Mouse (Mus musculus): ENCODE data around the gene Selenow. TPM values are rescaled to one million over a fixed set of nuclear protein-coding genes. Genes with fewer than 3 reads are reported as not detected.

The Selenow gene
- total RNA-seq, 2 experiments from 2014 or later, result 186 to 204 TPM

GRCm38 (mm10) chr7:15907971-15908590, 14.1 kb downstream of the Selenow start:
- DNase-seq (ENCODE audit: low spot score in 2 of 2), result no peak

- no peak for DNase-seq (ENCODE audit: low spot score in 2 of 2)
Measured at GRCm38 (mm10) chr7:15906602-15907001, 15.6 kb downstream of the Selenow start.

GRCm38 (mm10) chr7:15905861-15906260, 16.3 kb downstream of the Selenow start:
- no peak for DNase-seq (ENCODE audit: low spot score in 2 of 2)

GRCm38 (mm10) chr7:15901366-15902048, 20.7 kb downstream of the Selenow start:
- no peak for DNase-seq (ENCODE audit: low spot score in 2 of 2)

- no peak for DNase-seq (ENCODE audit: low spot score in 2 of 2)
Measured at GRCm38 (mm10) chr7:15894251-15894650, 28.0 kb downstream of the Selenow start.

- DNase-seq (ENCODE audit: low spot score in 2 of 2), result no peak
Measured at GRCm38 (mm10) chr7:15884127-15884526, 38.1 kb downstream of the Selenow start.

GRCm38 (mm10) chr7:15882317-15882716, 39.9 kb downstream of the Selenow start, which contains the start of gene Crxos:
Gene Crxos (plus strand): TSS chr7:15882617.
- no peak for DNase-seq (ENCODE audit: low spot score in 2 of 2)

GRCm38 (mm10) chr7:15881831-15882230, 40.4 kb downstream of the Selenow start:
- DNase-seq (ENCODE audit: low spot score in 2 of 2), result no peak

- DNase-seq (ENCODE audit: low spot score in 2 of 2), result no peak
Measured at GRCm38 (mm10) chr7:15881388-15881787, 40.8 kb downstream of the Selenow start.

GRCm38 (mm10) chr7:15879756-15880155, 42.4 kb downstream of the Selenow start, which contains the start of gene Crx:
Gene Crx (minus strand): TSS chr7:15879968.
- no peak for DNase-seq (ENCODE audit: low spot score in 2 of 2)

Other genes starting within 250 kb of the Selenow start
- gene Obox5, start 172.3 kb downstream of the Selenow start, total RNA-seq (2021), result not detected
- not detected for gene Obox6, start 82.7 kb downstream of the Selenow start, total RNA-seq (2021)
- gene Crx, start 42.4 kb downstream of the Selenow start, total RNA-seq (2021), result not detected
- gene Crxos, start 39.8 kb downstream of the Selenow start, total RNA-seq (2021), result under 1 TPM; 0.54 to 0.81 TPM
- 100 to 1,000 TPM; 238 to 243 TPM for gene Nop53, start 23.7 kb upstream of the Selenow start, total RNA-seq (2021)
- gene Ehd2, start 45.2 kb upstream of the Selenow start, total RNA-seq (2021), result 10 to 100 TPM; 71.9 to 77.5 TPM
- gene Bicra, start 125.5 kb upstream of the Selenow start, total RNA-seq (2021), result 10 to 100 TPM; 14.4 to 14.6 TPM
- gene Zfp541, start 139.4 kb upstream of the Selenow start, total RNA-seq (2021), result under 1 TPM; 0.22 to 0.23 TPM
- gene Napa, start 176.1 kb upstream of the Selenow start, total RNA-seq (2021), result 100 to 1,000 TPM; 130 to 136 TPM
- gene Kptn, start 197.5 kb upstream of the Selenow start, total RNA-seq (2021), result 10 to 100 TPM; 29.1 to 29.3 TPM
- gene Slc8a2, start 207.4 kb upstream of the Selenow start, total RNA-seq (2021), result 1 to 10 TPM; 6.5 to 7.6 TPM